Mouse (Mus musculus): ENCODE measurements around the gene Ms4a14. TPM values are rescaled to one million over a fixed set of nuclear protein-coding genes. Genes with fewer than 3 reads are reported as not detected.
"Not testable (repeated sequence)": the region's sequence is repeated elsewhere in the genome, so short reads cannot be mapped to it uniquely, and the experiment has no call there.

Gene Ms4a14
- polyA plus RNA-seq, 1 experiment, result 0.10 TPM

GRCm38 (mm10) chr19:11343147-11343546 lies 28.9 kb upstream of the Ms4a14 start:
- Histone ChIP-seq H3K4me3 (ENCODE audit: low read depth, low read length) (no peak overlapping the region), H3K27me3 (ENCODE audit: control insufficient read depth, insufficient read depth, low read length) (no peaks in the 10 kb centered on the region), H3K36me3 (ENCODE audit: control insufficient read depth, insufficient read depth, low read length) (no peaks in the 10 kb centered on the region), H3K27ac (ENCODE audit: insufficient read depth, low read depth, low read length) (no peak overlapping the region), H3K4me1 (ENCODE audit: control insufficient read depth, insufficient read depth, insufficient read length, low read length) (no peaks in the 10 kb centered on the region)
- TF ChIP-seq POLR2A (IDR thresholded peaks at IDR 0.05; ENCODE audit: low read depth, low read length), result no peak
- TF ChIP-seq CTCF (IDR thresholded peaks at IDR 0.05; ENCODE audit: extremely low read depth, insufficient read length, insufficient replicate concordance, low read depth, low read length), result no peak

- no peaks in the 10 kb centered on the region for H3K4me1 ChIP-seq (ENCODE audit: control insufficient read depth, insufficient read depth, insufficient read length, low read length)
- no peak within 1 kb of the TSS for H3K4me3 ChIP-seq (ENCODE audit: low read depth, low read length)
- H3K36me3 ChIP-seq (ENCODE audit: control insufficient read depth, insufficient read depth, low read length), result no peaks in the 10 kb centered on the region
- no peak within 1 kb of the TSS for H3K27ac ChIP-seq (ENCODE audit: insufficient read depth, low read depth, low read length)
- H3K27me3 ChIP-seq (ENCODE audit: control insufficient read depth, insufficient read depth, low read length), result no peaks in the 10 kb centered on the region
- WGBS, result 74% methylated on average over 6 of the region's 6 CpGs
- TF ChIP-seq CTCF (IDR thresholded peaks at IDR 0.05; ENCODE audit: extremely low read depth, insufficient read length, insufficient replicate concordance, low read depth, low read length), result no peak
- TF ChIP-seq POLR2A (IDR thresholded peaks at IDR 0.05; ENCODE audit: low read depth, low read length), result no peak
Observed at GRCm38 (mm10) chr19:11335932-11336331, 21.7 kb upstream of the Ms4a14 start, which contains the start of gene Ms4a7. Ms4a7 (minus strand) TSS chr19:11336146.

GRCm38 (mm10) chr19:11321123-11321522 lies 6.9 kb upstream of the Ms4a14 start:
- 73% methylated on average over 1 of the region's 1 CpGs for WGBS
- TF ChIP-seq CTCF (IDR thresholded peaks at IDR 0.05; ENCODE audit: extremely low read depth, insufficient read length, insufficient replicate concordance, low read depth, low read length) (no peak), POLR2A (IDR thresholded peaks at IDR 0.05; ENCODE audit: low read depth, low read length) (no peak)
- H3K36me3 ChIP-seq (ENCODE audit: control insufficient read depth, insufficient read depth, low read length), result no peaks in the 10 kb centered on the region
- H3K4me3 ChIP-seq (ENCODE audit: low read depth, low read length), result no peak overlapping the region
- no peaks in the 10 kb centered on the region for H3K27me3 ChIP-seq (ENCODE audit: control insufficient read depth, insufficient read depth, low read length)
- H3K27ac ChIP-seq (ENCODE audit: insufficient read depth, low read depth, low read length), result no peak overlapping the region
- H3K4me1 ChIP-seq (ENCODE audit: control insufficient read depth, insufficient read depth, insufficient read length, low read length), result no peaks in the 10 kb centered on the region

- no peaks in the 10 kb centered on the region for H3K27me3 ChIP-seq (ENCODE audit: control insufficient read depth, insufficient read depth, low read length)
- no peak for TF ChIP-seq CTCF (IDR thresholded peaks at IDR 0.05; ENCODE audit: extremely low read depth, insufficient read length, insufficient replicate concordance, low read depth, low read length)
- no peak for TF ChIP-seq POLR2A (IDR thresholded peaks at IDR 0.05; ENCODE audit: low read depth, low read length)
- H3K27ac ChIP-seq (ENCODE audit: insufficient read depth, low read depth, low read length), result no peak overlapping the region
- WGBS, result 84% methylated on average over 4 of the region's 4 CpGs
- H3K36me3 ChIP-seq (ENCODE audit: control insufficient read depth, insufficient read depth, low read length), result no peaks in the 10 kb centered on the region
- H3K4me3 ChIP-seq (ENCODE audit: low read depth, low read length), result no peak overlapping the region
- no peaks in the 10 kb centered on the region for H3K4me1 ChIP-seq (ENCODE audit: control insufficient read depth, insufficient read depth, insufficient read length, low read length)
Observed at GRCm38 (mm10) chr19:11316786-11317185, 2.5 kb upstream of the Ms4a14 start.

- Histone ChIP-seq H3K27ac (ENCODE audit: insufficient read depth, low read depth, low read length) (no peak overlapping the region), H3K36me3 (ENCODE audit: control insufficient read depth, insufficient read depth, low read length) (no peaks in the 10 kb centered on the region), H3K27me3 (ENCODE audit: control insufficient read depth, insufficient read depth, low read length) (no peaks in the 10 kb centered on the region), H3K4me1 (ENCODE audit: control insufficient read depth, insufficient read depth, insufficient read length, low read length) (no peaks in the 10 kb centered on the region), H3K4me3 (ENCODE audit: low read depth, low read length) (no peak overlapping the region)
- TF ChIP-seq POLR2A (IDR thresholded peaks at IDR 0.05; ENCODE audit: low read depth, low read length), result no peak
- TF ChIP-seq CTCF (IDR thresholded peaks at IDR 0.05; ENCODE audit: extremely low read depth, insufficient read length, insufficient replicate concordance, low read depth, low read length), result no peak
Observed at GRCm38 (mm10) chr19:11308888-11309287, 5.4 kb downstream of the Ms4a14 start.

GRCm38 (mm10) chr19:11299529-11299928 lies 14.7 kb downstream of the Ms4a14 start:
- H3K27me3 ChIP-seq (ENCODE audit: control insufficient read depth, insufficient read depth, low read length); H3K27ac ChIP-seq (ENCODE audit: insufficient read depth, low read depth, low read length); H3K4me3 ChIP-seq (ENCODE audit: low read depth, low read length); H3K4me1 ChIP-seq (ENCODE audit: control insufficient read depth, insufficient read depth, insufficient read length, low read length); H3K36me3 ChIP-seq (ENCODE audit: control insufficient read depth, insufficient read depth, low read length): not testable (repeated sequence)
- WGBS, result 60% methylated on average over 4 of the region's 4 CpGs

- Histone ChIP-seq H3K27me3 (ENCODE audit: control insufficient read depth, insufficient read depth, low read length) (no peaks in the 10 kb centered on the region), H3K4me1 (ENCODE audit: control insufficient read depth, insufficient read depth, insufficient read length, low read length) (no peaks in the 10 kb centered on the region), H3K4me3 (ENCODE audit: low read depth, low read length) (no peak overlapping the region), H3K36me3 (ENCODE audit: control insufficient read depth, insufficient read depth, low read length) (no peaks in the 10 kb centered on the region), H3K27ac (ENCODE audit: insufficient read depth, low read depth, low read length) (no peak overlapping the region)
- WGBS, result 85% methylated on average over 2 of the region's 2 CpGs
- TF ChIP-seq POLR2A (IDR thresholded peaks at IDR 0.05; ENCODE audit: low read depth, low read length), result no peak
- TF ChIP-seq CTCF (IDR thresholded peaks at IDR 0.05; ENCODE audit: extremely low read depth, insufficient read length, insufficient replicate concordance, low read depth, low read length), result no peak
Observed at GRCm38 (mm10) chr19:11298939-11299338, 15.3 kb downstream of the Ms4a14 start.

- 28% methylated on average over 3 of the region's 3 CpGs for WGBS
- H3K4me3 ChIP-seq (ENCODE audit: low read depth, low read length); H3K27me3 ChIP-seq (ENCODE audit: control insufficient read depth, insufficient read depth, low read length): not testable (repeated sequence)
Observed at GRCm38 (mm10) chr19:11293616-11294015, 20.6 kb downstream of the Ms4a14 start.

More at GRCm38 (mm10) chr19:11293616-11294015, 20.6 kb downstream of the Ms4a14 start:
- H3K27ac ChIP-seq (ENCODE audit: insufficient read depth, low read depth, low read length); H3K4me1 ChIP-seq (ENCODE audit: control insufficient read depth, insufficient read depth, insufficient read length, low read length); H3K36me3 ChIP-seq (ENCODE audit: control insufficient read depth, insufficient read depth, low read length): not testable (repeated sequence)
